Mouse (Mus musculus) adrenal gland, postnatal 10 days (tissue): ENCODE data around the gene Gm49321. TPM values are rescaled to one million over a fixed set of nuclear protein-coding genes. Genes with fewer than 3 reads are reported as not detected.

Source experiments
- DNase-seq: peaks from one replicate; pipeline ENCODE4 v3.0.0; 2021; ENCODE audit warnings: mixed read lengths
- long read RNA-seq, 2 experiments: library from polyadenylated mRNA; stranded (forward); transcript quantifications; one replicate each; pipeline ENCODE4 v2.0.0; 2021
- total RNA-seq, 2 experiments: library from RNA; stranded (reverse); gene quantifications; 2 replicates each; pipeline ENCODE4 v1.2.3; 2021

Gm49321 gene
- 1 to 10 TPM; 3.3 to 7.9 TPM for total RNA-seq
- long read RNA-seq, experiment 1, partial matches to known transcripts: 0 of 2 reads
- long read RNA-seq, experiment 1, other reads (novel, unspliced or antisense): 2 of 2 reads
- long read RNA-seq, experiment 2: 0 reads

DNA sequence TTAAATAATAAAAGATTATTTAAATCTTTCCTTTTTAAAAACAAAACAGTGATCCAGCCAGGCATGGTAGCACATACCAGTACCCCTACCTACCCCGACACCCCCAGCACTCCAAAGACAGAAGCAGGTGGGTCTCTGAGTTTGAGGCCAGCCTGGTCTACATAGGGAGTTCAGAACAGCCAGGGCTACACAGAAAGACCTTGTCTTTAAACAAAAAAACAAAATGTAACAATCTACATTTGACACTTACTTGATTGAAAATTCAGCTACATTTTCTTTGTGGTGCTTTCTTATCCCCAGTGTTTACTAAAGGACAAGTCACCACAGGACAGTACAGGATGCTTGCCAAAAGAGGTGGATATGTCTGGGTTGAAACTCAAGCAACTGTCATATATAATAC lies at the start of gene Gm49321:
Gm49321 (plus strand) TSS at position 301 of the 400 bp plus-strand sequence.
- DNase-seq: no peak

- DNase-seq: no peak
Measured at GRCm38 (mm10) chr12:73888003-73888783, 49.3 kb upstream of the Gm49321 start.

- no peak for DNase-seq
Measured at GRCm38 (mm10) chr12:73889571-73889970, 47.9 kb upstream of the Gm49321 start.

DNA sequence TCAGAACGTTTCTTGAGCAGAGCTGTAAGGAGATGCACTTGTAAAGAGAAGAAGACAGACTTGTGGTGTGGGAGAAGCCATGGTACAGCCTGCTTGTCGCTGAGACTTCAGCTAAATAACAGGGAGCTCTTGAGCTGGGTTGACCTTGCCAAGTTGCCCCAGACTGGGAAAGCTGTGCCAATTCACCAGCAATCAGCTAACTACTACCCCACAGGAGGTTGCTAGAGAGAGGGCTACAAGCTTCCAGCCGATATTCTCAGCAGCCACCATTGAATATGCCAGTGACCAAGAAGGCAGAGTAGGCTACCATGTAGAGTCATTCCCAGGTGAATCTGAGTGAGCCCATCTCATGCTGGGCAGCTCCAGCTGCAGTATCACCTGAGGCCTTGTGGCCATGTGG lies 47.4 kb upstream of the Gm49321 start:
- no peak for DNase-seq

- no peak for DNase-seq
Measured at GRCm38 (mm10) chr12:73892616-73893015, 44.8 kb upstream of the Gm49321 start.

- no peak for DNase-seq
Measured at GRCm38 (mm10) chr12:73894838-73895237, 42.6 kb upstream of the Gm49321 start.

DNA sequence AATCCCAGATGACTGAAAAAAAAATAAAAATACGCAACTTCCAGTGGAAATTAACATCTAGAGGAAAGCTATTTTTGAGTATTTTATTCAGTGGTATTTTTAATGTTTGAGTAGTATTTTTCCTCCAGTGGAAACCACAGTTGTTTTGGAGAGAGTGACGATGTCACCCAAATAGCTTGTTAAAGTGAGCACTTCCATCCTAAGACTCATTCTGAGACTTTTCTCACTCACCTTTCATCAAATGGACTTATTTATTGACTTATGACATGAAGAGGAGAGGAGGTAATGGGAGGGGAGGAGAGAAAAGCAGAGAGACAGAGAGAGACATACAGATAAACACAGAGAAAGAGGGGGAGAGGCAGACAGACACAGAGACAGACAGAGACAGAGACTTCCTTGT lies 41.8 kb upstream of the Gm49321 start:
- DNase-seq: no peak

GRCm38 (mm10) chr12:73896471-73896870 lies 41.0 kb upstream of the Gm49321 start:
- no peak for DNase-seq

DNA sequence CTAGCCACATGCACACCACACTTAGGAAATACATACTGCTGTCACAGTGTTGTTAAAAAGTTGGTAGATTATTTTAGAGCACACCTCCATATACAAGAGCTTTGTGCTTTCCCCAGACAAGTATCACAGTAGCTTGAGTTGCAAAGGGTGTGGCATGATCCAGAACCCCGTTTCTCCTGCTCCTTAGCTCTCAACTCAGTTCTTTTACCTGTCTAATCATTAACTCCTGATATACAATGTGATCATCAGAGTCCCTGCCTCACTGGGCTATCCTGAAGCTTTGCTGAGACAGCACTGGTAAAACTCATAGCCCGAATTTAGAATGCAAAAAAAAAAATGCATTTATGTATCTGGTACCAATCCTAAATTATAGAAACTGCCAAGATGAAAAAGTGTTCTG lies 39.2 kb upstream of the Gm49321 start:
- no peak for DNase-seq

- DNase-seq: no peak
Measured at GRCm38 (mm10) chr12:73904133-73904934, 33.1 kb upstream of the Gm49321 start.

GRCm38 (mm10) chr12:73905041-73905440 lies 32.4 kb upstream of the Gm49321 start:
- DNase-seq: peak; percentile 38

DNA sequence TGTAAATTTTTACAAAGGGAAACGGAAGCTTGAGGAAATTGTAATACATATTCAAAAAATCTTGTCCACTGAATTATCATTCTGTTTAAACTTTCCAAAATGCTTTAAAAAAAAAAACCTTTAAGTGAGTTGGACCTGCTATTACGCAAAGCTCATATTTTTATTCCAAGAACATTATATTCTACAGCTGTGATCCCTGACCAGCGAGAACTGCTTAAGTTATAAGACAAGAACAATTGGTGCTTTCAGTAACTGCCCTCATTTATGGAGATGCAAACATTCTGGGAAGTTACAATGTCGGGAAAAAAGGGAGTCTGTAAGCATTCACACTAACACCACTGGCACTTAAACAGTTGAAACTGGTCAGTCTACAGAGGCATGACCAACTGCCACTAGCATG lies 31.9 kb upstream of the Gm49321 start:
- DNase-seq: no peak

- no peak for DNase-seq
Measured at GRCm38 (mm10) chr12:73907079-73907672, 30.3 kb upstream of the Gm49321 start.

GRCm38 (mm10) chr12:73907673-73908150 lies 29.7 kb upstream of the Gm49321 start:
- DNase-seq: peak; percentile 98

DNA sequence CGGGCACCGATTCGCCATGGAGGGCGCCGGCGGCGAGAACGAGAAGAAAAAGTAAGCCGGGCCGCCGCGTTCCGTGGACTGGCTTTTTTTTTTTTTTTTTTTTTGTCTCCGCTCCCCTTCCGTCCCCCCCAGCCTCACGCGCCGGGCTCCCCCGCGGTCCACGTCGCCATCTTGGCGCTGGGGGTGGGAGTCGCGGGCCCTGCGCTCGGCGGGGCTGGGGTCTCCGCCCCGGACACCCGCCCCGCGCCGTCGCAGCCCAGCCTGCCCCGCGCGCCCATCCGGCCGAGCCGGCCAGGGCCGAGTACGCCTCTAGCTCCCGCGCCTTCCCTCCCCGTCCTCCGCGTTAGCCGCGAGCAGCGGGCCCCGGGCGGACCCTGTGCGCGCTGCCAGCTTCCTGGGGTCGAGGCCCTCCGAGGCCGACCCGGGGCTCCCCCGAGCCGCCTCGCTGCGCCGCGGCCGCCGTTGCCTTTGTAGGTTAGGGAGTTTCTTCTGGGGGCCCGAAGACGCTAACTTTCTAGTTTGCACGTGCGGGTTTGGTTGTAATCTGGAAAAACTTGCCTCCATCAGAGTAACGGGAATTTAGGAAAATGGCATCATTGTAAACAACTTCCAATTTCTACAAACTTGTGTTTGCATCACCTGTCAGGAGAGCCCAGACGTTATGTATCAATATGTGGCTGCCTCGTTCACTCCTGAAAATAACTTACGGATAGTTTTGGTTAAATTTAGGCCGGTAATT lies 29.0 kb upstream of the Gm49321 start:
- peak; percentile 76 for DNase-seq

DNA sequence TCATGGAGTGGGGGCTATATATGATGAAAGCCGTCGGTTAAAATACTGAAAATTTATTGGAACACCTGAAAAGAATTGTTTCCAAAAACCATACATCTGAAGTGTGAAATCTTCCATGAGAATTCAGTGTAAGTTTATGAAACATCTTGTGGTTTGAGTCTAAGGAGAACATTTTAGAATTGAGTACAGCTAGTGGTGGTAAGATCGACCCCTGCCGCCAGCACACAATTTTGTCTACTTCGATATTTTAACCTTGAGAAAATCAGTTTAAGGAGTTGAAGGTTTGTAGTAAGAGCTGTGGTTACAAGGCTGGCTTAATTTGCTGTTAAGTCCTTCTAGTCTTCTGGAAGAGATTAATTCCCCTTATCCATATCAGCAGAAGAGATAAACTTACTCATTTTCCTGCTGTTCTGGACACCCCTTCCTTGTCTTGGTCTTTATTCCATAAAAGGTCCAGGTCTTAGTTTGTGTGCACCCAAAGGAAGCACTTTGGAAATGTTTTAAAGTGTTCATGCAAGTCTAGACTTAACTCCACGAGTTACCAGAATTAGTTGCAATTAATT lies 28.4 kb upstream of the Gm49321 start:
- DNase-seq: no peak

GRCm38 (mm10) chr12:73918479-73918878 lies 19.0 kb upstream of the Gm49321 start:
- no peak for DNase-seq

GRCm38 (mm10) chr12:73930266-73930665 lies 7.2 kb upstream of the Gm49321 start:
- no peak for DNase-seq

- peak; percentile 34 for DNase-seq
Measured at GRCm38 (mm10) chr12:73931274-73931673, 6.2 kb upstream of the Gm49321 start.

- no peak for DNase-seq
Measured at GRCm38 (mm10) chr12:73934528-73934927, 2.9 kb upstream of the Gm49321 start.

DNA sequence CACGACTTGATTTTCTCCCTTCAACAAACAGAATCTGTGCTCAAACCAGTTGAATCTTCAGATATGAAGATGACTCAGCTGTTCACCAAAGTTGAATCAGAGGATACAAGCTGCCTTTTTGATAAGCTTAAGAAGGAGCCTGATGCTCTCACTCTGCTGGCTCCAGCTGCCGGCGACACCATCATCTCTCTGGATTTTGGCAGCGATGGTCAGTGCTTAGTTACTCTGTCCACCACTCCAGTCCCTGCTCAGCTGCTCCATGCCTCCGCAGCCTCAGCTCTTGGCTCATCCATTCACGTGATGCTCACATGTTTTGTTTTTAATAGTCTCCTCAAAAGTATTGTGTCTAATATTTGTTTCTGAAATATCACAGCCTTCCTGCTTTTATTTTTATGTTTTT lies 2.1 kb downstream of the Gm49321 start:
- no peak for DNase-seq

DNA sequence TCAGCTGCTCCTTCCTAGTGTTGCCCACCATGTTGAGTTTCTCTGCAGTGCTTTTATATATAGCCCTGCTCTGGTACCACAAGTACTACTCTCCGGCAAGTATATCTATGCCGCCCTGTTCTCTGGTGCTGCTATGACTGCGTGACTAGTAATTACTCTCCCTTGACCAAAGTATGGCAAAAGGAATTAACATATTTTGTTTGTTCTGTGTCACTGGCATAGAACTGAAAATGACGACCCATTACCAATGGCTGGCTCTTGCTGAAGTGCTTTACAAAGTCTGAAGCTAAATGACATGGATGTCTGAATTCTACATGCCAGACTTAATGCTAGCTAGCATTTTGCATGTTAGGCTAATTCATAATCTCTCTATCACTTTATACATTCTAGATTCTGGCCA lies 11.0 kb downstream of the Gm49321 start:
- no peak for DNase-seq
